Mouse (Mus musculus) adrenal gland, adult 2 months (tissue): ENCODE results near the gene Frmd5. TPM values are rescaled to one million over a fixed set of nuclear protein-coding genes. Genes with fewer than 3 reads are reported as not detected.

Source experiments
- DNase-seq: peaks from one replicate; pipeline ENCODE4 v3.0.0; 2021
- polyA plus RNA-seq: library from polyadenylated mRNA; depleted of rRNA; stranded (reverse); fragments of >200 nt; gene quantifications from 2 replicates; pipeline ENCODE4 v1.2.3, GENCODE M21; 2012
- total RNA-seq, 2 experiments: library from RNA; stranded (reverse); gene quantifications; 2 replicates each; pipeline ENCODE4 v1.2.3; 2021

Frmd5 gene
- total and polyA plus RNA-seq, 3 experiments = 60.0 to 191 (median 173) TPM

DNA sequence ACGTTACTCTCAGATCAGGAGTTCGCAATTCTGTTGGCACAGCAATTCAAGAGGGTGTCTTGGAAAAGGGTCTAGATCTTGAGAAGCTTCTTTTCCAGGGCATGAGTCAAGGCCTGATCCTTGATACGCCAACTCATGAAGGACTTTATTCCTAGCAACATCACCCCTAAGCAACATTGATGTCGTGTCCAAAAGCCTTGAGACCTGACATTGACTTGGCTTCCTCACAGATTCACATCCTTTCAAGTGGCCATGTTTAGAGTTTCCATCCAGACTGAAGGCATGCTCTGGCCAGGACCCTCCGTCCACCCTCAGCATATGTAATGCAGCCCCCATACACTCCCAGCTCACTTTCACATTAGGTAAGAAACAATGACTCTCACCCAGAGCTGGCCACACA is 45.0 kb downstream of the Frmd5 start:
- DNase-seq = peak; percentile 57

DNA sequence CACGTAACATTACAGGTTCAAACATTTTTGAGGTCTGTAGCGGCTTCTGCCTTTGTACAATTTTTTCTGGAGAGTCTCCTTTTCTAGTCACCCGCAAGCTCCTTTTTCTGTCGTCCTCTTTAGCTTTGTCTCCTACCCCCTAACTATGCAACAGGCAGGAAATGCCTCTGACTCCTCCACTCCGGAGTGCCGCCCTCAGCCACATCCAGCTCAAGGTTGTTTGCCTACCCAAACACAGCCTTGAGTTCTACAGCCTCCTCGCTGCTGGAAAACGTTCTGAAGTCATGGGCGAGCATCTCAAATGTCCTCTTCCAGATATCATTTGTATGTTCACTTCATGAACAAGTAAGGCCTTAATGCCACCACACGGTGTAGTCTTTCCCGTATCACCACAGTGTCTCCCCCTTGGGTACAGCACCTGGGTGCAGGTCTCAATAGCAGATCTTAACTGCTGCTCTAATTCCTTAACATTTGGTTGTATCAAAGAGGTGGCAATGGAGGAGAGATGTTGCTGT is 45.5 kb downstream of the Frmd5 start:
- peak; percentile 80 for DNase-seq

DNA sequence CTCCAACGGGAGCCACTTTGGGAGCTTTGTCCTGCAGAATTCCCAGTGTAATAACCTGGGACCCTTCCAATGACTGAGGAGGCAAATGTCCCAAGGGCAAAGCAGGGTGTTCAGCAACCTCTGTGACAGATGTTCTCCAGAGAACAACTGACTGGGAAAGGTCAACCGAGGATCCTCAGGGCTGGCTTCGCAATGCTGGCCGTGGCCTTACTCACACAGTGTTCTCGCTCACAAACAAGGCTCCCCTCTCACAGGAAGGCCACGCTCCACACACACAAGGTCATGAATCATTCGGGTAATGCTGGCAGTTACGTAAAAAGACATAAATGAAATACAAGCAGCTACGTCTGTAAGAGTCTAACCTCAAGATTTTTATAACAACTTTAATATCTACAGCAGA is 46.2 kb downstream of the Frmd5 start:
- DNase-seq = peak; percentile 91

DNA sequence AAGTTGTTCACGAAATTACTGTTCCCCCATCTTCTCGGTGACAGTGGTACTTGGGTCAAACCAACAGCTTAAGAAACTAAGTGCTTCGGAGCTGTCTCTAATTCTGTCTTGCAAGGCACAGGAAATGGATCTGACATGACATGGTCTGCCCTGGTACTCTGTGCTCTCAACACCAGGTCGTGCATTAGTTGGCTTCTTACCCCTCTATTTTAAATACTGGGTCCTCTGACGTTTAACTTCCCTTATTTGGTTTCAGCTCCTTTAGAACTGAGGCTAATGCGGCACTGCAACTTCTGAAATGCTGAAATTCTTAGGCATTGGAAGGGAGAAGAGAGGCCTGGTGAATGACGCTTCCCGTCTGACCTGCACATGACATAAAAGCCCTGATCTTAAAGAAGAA is 48.6 kb downstream of the Frmd5 start:
- DNase-seq = no peak

DNA sequence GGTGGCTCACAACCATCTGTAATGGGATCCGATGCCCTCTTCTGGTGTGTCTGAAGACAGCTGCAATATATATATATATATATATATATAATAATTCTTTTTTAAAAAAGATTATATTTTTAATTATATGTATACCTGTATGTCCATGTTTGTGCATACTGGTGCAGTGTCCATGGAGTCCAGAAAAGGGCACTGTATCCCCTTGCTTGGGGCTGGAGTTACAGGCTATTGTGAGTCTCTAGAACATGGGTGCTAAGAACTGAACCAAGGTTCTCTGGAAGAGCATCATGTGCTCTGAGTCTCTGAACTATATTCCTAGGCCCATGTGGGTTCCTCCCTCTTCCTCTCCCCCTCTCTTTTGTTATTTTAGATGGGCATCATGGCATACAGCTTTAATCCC is 50.6 kb downstream of the Frmd5 start:
- DNase-seq = no peak

- DNase-seq = no peak
Observed at GRCm38 (mm10) chr2:121755056-121755455, 51.8 kb downstream of the Frmd5 start.

GRCm38 (mm10) chr2:121750121-121750520 is 56.8 kb downstream of the Frmd5 start:
- no peak for DNase-seq

DNA sequence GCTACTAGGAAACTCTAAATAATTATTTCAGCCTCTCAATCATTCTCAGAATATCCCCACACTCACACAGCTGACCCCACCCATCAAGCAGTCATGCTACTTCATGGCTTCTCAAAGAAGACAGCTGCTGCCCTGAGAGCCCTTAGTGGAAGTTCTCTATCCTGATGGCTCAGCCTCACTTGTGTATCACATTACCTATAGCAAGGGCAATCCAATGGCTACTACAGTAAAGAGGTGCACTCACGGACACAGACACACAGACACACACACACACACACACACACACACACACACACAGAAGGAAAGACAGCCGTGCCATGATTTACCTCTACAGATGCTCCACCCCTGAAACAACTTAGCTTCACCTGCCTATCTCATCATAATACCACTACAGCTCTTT is 65.7 kb downstream of the Frmd5 start:
- no peak for DNase-seq

GRCm38 (mm10) chr2:121739410-121739809 is 67.5 kb downstream of the Frmd5 start:
- DNase-seq = no peak

DNA sequence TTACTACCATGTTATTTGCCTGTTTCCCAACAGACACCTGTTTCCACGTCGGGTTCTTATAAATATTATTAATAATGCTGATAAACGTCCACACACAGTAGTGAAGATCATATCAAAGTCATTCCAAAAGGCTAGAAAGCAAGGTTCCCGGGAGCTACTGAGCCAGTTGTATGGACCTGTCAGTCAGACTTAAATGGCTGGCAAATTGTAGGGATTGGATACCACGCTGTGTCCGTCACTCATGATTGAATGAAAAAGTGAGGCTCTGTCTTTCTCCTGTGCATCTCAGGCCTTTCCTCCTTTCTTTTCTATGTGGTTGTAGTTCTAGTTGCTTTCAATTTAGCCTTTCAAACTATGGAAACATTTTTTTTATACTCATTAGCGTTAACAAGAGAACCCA is 73.5 kb downstream of the Frmd5 start:
- no peak for DNase-seq

DNA sequence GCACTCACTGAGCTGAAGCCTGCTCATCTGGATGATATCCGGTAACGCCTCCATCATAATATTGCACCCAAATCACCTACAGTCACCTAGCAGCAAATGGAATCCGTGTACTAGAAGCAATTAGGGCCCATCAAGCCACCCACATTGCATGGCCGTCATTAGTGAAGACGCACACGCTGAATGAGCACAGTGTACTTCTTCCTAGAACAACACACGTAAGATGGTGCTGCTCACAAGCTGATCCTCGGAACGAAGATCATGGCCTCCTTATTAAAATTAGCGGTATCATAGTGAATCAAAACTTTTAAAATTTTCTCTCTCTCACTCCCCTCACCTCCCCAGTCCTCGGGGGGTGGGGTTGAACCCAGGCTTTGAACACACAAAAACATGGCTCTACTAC is 76.4 kb downstream of the Frmd5 start:
- no peak for DNase-seq

DNA sequence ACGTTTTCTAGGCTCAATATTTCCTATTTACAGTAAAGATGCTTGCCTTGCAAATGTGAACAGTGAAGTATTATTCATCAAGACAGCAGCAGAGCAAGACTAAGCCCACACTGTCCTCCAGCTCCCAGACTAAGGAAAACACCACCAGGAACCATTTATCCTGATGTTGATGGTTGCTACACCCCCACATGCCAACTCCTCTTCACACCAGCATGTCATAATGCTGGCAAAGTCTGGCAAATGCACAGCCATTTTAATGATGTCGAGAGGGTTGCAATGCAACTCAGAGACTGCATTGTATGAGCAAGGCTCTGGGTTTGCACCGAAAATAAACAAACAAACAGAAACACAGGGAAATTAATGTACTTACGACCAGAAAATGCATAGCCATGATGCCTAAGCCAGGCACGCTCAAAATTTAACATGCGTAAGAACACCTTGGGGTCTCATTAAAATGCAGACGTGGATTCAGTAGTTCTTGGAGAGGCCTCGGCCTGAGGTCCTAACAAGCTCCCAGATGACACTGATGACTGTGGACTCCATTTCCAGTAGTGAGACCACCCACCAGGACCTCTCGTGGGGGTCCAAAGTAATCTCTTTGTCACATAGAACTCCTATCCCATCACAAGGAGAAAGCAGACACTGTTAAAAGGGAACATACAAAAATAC is 77.8 kb downstream of the Frmd5 start:
- DNase-seq = no peak

GRCm38 (mm10) chr2:121724866-121725265 is 82.0 kb downstream of the Frmd5 start:
- DNase-seq = no peak

DNA sequence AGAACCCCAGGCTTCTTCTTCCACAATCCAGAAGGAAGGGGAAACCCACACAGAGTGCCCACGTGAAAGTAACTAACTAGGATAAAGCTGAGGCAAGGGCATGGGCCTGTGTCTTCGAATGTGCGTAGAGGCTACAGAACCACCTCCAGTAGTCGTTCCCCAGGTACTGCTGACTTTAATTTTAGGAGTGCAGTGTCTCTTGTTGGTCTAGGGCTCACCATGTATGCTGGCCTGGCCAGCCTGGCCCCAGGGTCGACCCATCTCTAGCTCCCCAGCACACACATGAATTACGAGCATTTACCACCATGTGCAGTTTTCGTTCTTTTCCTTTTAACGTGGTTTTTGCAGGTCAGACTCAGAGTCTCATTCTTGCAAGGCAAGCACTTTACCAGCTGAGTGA is 83.1 kb downstream of the Frmd5 start:
- DNase-seq = no peak

GRCm38 (mm10) chr2:121719000-121719399 is 87.9 kb downstream of the Frmd5 start:
- no peak for DNase-seq

GRCm38 (mm10) chr2:121717133-121717532 is 89.8 kb downstream of the Frmd5 start:
- DNase-seq = no peak

DNA sequence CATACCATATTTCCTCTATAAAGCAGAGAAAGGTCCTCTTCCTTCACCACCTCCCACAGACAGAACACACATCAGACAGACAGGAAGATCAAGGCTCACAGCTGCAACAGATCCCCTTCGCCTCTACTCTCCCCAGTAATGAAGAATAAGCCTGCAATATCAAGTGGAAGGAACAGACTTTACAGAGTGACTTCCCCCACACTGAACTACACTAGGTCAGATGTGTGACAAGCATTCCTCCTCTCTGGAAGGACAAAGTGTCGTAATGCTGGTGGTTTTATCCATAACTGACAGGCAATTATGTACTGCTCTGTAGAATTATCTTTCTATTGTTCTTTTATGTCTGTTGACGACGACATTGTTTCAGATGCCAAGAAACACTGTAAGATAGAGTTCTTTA is 93.3 kb downstream of the Frmd5 start:
- DNase-seq = peak; percentile 52

GRCm38 (mm10) chr2:121711748-121712384 is 95.0 kb downstream of the Frmd5 start:
- no peak for DNase-seq

DNA sequence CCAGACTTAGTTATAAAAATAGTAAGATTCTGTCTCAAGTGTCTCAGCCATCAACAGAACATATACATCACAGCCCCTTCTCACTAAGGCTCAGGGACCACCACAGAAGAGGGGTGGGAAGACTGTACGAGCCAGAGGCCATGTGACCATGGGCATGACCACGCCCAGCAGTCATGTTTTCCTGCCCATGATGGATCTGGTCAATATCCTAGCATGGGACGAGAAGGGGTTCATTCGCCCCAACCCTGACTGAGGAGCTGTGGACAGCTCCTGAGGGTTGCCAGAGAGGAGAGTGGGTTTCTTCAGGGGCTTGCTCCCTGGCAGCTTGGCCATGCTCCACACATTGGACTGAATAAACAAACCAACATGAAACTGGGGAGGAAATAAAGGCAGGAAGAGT is 97.8 kb downstream of the Frmd5 start:
- no peak for DNase-seq

DNA sequence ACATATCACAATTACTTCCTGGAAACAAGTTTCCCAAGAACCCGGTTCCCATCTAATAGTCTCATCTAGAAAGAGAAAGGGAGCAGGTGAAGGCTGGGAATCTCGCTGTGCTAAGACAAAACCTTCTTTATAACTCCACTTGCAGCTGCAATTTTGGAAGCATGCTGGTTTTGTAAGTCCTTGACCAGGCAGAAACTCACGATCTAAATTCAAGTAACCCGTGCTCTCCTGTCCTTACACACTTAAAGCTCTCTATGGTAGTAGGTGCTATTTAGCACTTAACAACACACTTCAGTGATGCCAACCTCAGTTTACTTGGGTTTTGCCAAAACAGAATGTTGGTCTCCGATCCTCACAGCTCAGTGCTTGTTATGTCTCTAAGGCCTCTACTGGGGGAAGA is 99.4 kb downstream of the Frmd5 start:
- DNase-seq = no peak

DNA sequence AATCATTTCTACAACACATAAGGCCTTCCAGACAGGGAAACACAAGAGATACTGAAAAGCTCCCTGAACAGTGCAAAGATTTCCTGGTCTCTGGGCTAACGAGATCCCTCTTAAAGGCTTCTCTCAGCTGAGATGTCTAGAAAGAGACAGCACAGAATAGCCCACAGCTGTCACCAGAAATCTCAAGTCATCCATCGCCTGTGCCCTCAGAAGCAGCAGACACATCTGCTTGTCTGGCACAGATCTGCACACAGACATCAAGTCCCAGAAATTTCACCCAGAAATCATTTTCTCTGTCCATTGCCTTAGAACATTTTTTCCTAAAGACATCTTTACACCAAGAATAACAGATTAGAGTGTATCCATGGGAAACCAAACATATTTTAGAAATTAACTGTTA is 101.1 kb downstream of the Frmd5 start:
- DNase-seq = no peak

GRCm38 (mm10) chr2:121699331-121699730 is 107.6 kb downstream of the Frmd5 start:
- DNase-seq = no peak

DNA sequence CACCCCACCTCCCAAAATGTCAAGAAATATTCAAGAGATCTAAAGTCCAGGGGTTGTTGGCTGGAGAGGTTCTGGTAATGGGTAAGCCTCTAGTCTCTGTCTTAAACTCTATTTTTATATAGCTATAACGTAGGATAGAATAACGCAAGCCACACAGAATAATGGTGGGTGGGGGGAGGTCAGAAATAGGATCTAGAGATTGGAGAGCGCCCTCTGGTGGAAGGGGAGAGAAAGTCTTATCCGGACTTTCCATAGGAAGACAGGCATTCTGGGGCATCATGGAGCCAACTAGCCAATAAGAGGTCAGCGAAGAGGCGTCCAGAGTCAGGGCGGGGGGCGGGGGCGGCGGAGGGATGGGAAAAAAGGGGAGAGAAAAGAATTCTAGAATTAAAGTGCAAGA is 111.5 kb downstream of the Frmd5 start:
- no peak for DNase-seq

- DNase-seq = peak; percentile 90
Observed at GRCm38 (mm10) chr2:121688107-121688506, 118.8 kb downstream of the Frmd5 start.
